Mouse (Mus musculus): Measurements from ENCODE around the gene Tmem18. TPM values are rescaled to one million over a fixed set of nuclear protein-coding genes. Genes with fewer than 3 reads are reported as not detected.

The Tmem18 gene
- 5.9 and 6.0 TPM in 2 replicates for polyA plus RNA-seq (2012; rRNA removed)

DNA sequence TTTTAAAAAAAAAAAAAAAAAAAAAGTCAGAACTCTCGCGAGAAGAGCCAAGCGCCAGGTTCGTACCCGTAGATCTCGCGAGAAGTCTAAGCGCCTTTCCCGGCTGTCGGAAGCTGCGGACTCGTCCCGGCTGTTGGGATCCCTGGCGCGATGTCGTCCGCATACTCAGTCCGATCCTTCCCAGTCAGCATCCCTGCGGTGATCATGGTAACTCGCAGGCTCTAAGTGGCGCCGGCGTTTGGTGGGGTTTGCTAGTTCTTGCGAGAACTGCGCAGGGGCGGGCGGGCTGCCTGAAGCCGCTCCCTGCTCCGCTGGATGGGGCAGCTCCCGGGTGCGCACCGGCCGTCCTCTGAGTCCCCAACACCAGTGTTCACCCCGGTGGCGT, at the start of gene Tmem18:
Gene Tmem18, plus strand, starts transcription at position 71 of the 385 bp plus-strand sequence.
- under 1% methylated on average over 35 of the region's 35 CpGs for WGBS
- H3K4me1 ChIP-seq (ENCODE audit: control insufficient read depth, insufficient read depth, insufficient read length): peaks cover 6% of the 10 kb centered on the region; the same call in 1 of the 2 replicates
- no peaks in the 10 kb centered on the region for H3K27me3 ChIP-seq (ENCODE audit: control insufficient read depth, insufficient read depth, low read length)
- H3K36me3 ChIP-seq (ENCODE audit: control insufficient read depth, insufficient read depth, low read length): peaks cover 5% of the 10 kb centered on the region
- TF ChIP-seq POLR2A (IDR thresholded peaks at IDR 0.05; ENCODE audit: low read depth, low read length): peak; percentile 58
- no peak for TF ChIP-seq CTCF (IDR thresholded peaks at IDR 0.05; ENCODE audit: extremely low read depth, insufficient read depth, insufficient read length, insufficient replicate concordance)
- peak; percentile 49 to 55 for DNase-seq (ENCODE audit: low read depth in 1 of 2, low spot score in 2 of 2)
- peak within 1 kb of the TSS; percentile 47 for H3K27ac ChIP-seq (ENCODE audit: insufficient read depth, low read length)
- peak within 1 kb of the TSS; percentile 76 for H3K4me3 ChIP-seq (ENCODE audit: extremely low read depth, insufficient read depth, insufficient read length)

- H3K4me3 ChIP-seq (ENCODE audit: extremely low read depth, insufficient read depth, insufficient read length): no peak overlapping the region
- no peak for DNase-seq (ENCODE audit: low read depth in 1 of 2, low spot score in 2 of 2)
- no peaks in the 10 kb centered on the region for H3K36me3 ChIP-seq (ENCODE audit: control insufficient read depth, insufficient read depth, low read length)
- no peaks in the 10 kb centered on the region for H3K27me3 ChIP-seq (ENCODE audit: control insufficient read depth, insufficient read depth, low read length)
- no peak overlapping the region for H3K27ac ChIP-seq (ENCODE audit: insufficient read depth, low read length)
- TF ChIP-seq POLR2A (IDR thresholded peaks at IDR 0.05; ENCODE audit: low read depth, low read length) (no peak), CTCF (IDR thresholded peaks at IDR 0.05; ENCODE audit: extremely low read depth, insufficient read depth, insufficient read length, insufficient replicate concordance) (no peak)
- H3K4me1 ChIP-seq (ENCODE audit: control insufficient read depth, insufficient read depth, insufficient read length): no peaks in the 10 kb centered on the region
Measured at GRCm38 (mm10) chr12:30557349-30557748, 26.9 kb upstream of the Tmem18 start.

GRCm38 (mm10) chr12:30561411-30561810, 22.8 kb upstream of the Tmem18 start:
- Histone ChIP-seq H3K36me3 (ENCODE audit: control insufficient read depth, insufficient read depth, low read length) (no peaks in the 10 kb centered on the region), H3K4me3 (ENCODE audit: extremely low read depth, insufficient read depth, insufficient read length) (no peak overlapping the region), H3K27ac (ENCODE audit: insufficient read depth, low read length) (no peak overlapping the region), H3K4me1 (ENCODE audit: control insufficient read depth, insufficient read depth, insufficient read length) (no peaks in the 10 kb centered on the region), H3K27me3 (ENCODE audit: control insufficient read depth, insufficient read depth, low read length) (no peaks in the 10 kb centered on the region)
- TF ChIP-seq POLR2A (IDR thresholded peaks at IDR 0.05; ENCODE audit: low read depth, low read length) (no peak), CTCF (IDR thresholded peaks at IDR 0.05; ENCODE audit: extremely low read depth, insufficient read depth, insufficient read length, insufficient replicate concordance) (no peak)
- no peak for DNase-seq (ENCODE audit: low read depth in 1 of 2, low spot score in 2 of 2)
- WGBS: 28% methylated on average over 11 of the region's 11 CpGs

- H3K27me3 ChIP-seq (ENCODE audit: control insufficient read depth, insufficient read depth, low read length): no peaks in the 10 kb centered on the region
- no peak overlapping the region for H3K27ac ChIP-seq (ENCODE audit: insufficient read depth, low read length)
- WGBS: 86% methylated on average over 4 of the region's 4 CpGs
- H3K4me1 ChIP-seq (ENCODE audit: control insufficient read depth, insufficient read depth, insufficient read length): no peaks in the 10 kb centered on the region
- no peak overlapping the region for H3K4me3 ChIP-seq (ENCODE audit: extremely low read depth, insufficient read depth, insufficient read length)
- DNase-seq (ENCODE audit: low read depth in 1 of 2, low spot score in 2 of 2): no peak
- H3K36me3 ChIP-seq (ENCODE audit: control insufficient read depth, insufficient read depth, low read length): no peaks in the 10 kb centered on the region
- TF ChIP-seq CTCF (IDR thresholded peaks at IDR 0.05; ENCODE audit: extremely low read depth, insufficient read depth, insufficient read length, insufficient replicate concordance) (no peak), POLR2A (IDR thresholded peaks at IDR 0.05; ENCODE audit: low read depth, low read length) (no peak)
Measured at GRCm38 (mm10) chr12:30572075-30572474, 12.2 kb upstream of the Tmem18 start.

GRCm38 (mm10) chr12:30575952-30576351, 8.3 kb upstream of the Tmem18 start:
- H3K4me1 ChIP-seq (ENCODE audit: control insufficient read depth, insufficient read depth, insufficient read length): no peaks in the 10 kb centered on the region
- TF ChIP-seq POLR2A (IDR thresholded peaks at IDR 0.05; ENCODE audit: low read depth, low read length): no peak
- no peak for TF ChIP-seq CTCF (IDR thresholded peaks at IDR 0.05; ENCODE audit: extremely low read depth, insufficient read depth, insufficient read length, insufficient replicate concordance)
- DNase-seq (ENCODE audit: low read depth in 1 of 2, low spot score in 2 of 2): no peak
- H3K27me3 ChIP-seq (ENCODE audit: control insufficient read depth, insufficient read depth, low read length): no peaks in the 10 kb centered on the region
- H3K36me3 ChIP-seq (ENCODE audit: control insufficient read depth, insufficient read depth, low read length): no peaks in the 10 kb centered on the region
- H3K27ac ChIP-seq (ENCODE audit: insufficient read depth, low read length): no peak overlapping the region
- no peak overlapping the region for H3K4me3 ChIP-seq (ENCODE audit: extremely low read depth, insufficient read depth, insufficient read length)
- WGBS: 79% methylated on average over 3 of the region's 3 CpGs

DNA sequence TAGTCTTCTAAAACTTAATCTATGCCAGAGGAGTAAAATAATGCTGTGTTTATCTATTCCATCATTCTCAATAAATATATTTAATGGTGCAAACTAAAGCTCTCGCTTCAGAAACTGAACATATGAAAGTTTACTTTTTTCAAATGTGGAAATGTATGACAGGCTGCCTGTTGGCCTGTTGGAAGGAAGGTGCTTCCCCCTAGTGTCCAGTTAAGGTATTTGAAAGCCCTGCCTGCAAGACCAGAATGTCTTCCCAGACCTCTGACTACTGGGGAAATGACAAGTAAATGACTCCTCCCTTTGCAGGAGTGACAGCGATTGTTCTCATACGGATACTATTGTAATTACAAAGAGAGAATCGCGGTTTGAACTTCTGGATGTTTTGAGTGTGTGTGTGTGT, 6.2 kb upstream of the Tmem18 start:
- TF ChIP-seq CTCF (IDR thresholded peaks at IDR 0.05; ENCODE audit: extremely low read depth, insufficient read depth, insufficient read length, insufficient replicate concordance): peak; percentile 31; the same call in 1 of the 2 replicates
- TF ChIP-seq POLR2A (IDR thresholded peaks at IDR 0.05; ENCODE audit: low read depth, low read length): no peak
- Histone ChIP-seq H3K4me1 (ENCODE audit: control insufficient read depth, insufficient read depth, insufficient read length) (no peaks in the 10 kb centered on the region), H3K36me3 (ENCODE audit: control insufficient read depth, insufficient read depth, low read length) (no peaks in the 10 kb centered on the region), H3K4me3 (ENCODE audit: extremely low read depth, insufficient read depth, insufficient read length) (no peak overlapping the region), H3K27me3 (ENCODE audit: control insufficient read depth, insufficient read depth, low read length) (no peaks in the 10 kb centered on the region), H3K27ac (ENCODE audit: insufficient read depth, low read length) (no peak overlapping the region)
- peak; percentile 25 to 43 for DNase-seq (ENCODE audit: low read depth in 1 of 2, low spot score in 2 of 2)
- WGBS: 10% methylated on average over 5 of the region's 5 CpGs

DNA sequence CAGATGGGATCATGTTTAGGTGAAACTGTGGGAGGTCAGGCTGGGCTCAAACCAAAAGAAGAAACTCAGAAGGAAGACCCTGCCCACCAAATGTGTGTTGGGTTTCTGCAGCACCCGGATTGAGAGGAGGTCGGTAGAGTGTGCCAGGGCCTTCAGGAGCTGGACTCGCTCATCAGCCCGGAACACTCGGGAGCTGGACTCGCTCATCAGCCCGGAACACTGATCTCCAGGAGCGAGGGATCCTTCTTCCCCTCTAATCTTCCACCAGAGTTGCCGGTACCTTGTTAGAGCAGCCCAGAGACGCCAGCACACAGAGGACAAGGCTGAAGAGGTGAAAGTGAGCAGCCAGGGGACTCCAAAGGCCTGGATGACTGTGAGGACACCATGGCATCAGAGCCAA, 2.9 kb upstream of the Tmem18 start:
- H3K27ac ChIP-seq (ENCODE audit: insufficient read depth, low read length): no peak overlapping the region
- WGBS: 88% methylated on average over 10 of the region's 10 CpGs
- DNase-seq (ENCODE audit: low read depth in 1 of 2, low spot score in 2 of 2): no peak
- TF ChIP-seq CTCF (IDR thresholded peaks at IDR 0.05; ENCODE audit: extremely low read depth, insufficient read depth, insufficient read length, insufficient replicate concordance): no peak
- TF ChIP-seq POLR2A (IDR thresholded peaks at IDR 0.05; ENCODE audit: low read depth, low read length): no peak
- no peak overlapping the region for H3K4me3 ChIP-seq (ENCODE audit: extremely low read depth, insufficient read depth, insufficient read length)
- H3K4me1 ChIP-seq (ENCODE audit: control insufficient read depth, insufficient read depth, insufficient read length): peaks cover 6% of the 10 kb centered on the region; the same call in 1 of the 2 replicates
- no peaks in the 10 kb centered on the region for H3K36me3 ChIP-seq (ENCODE audit: control insufficient read depth, insufficient read depth, low read length)
- H3K27me3 ChIP-seq (ENCODE audit: control insufficient read depth, insufficient read depth, low read length): no peaks in the 10 kb centered on the region
